Mouse (Mus musculus): ENCODE results near the gene Itih2.

DNA sequence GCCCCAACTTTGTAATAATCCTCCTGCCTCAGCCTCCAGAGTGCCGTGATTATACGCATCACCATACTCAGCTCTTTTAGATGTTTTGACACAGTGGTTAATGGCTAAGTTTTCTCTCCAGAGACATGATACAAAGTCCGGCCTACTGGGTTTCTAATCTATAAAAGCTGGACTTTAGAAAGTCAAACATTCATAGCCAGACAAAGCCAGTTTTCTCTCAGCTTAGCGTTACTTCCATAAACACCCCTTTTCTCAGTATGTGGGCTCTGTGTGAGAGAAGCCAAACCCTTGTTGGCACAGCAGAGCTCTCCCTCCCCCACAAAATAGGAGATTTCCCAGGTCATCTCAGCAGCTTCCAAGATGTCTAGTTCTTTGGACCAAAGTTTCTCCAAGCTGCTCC is 2.6 kb downstream of the Itih2 start:
- TF ChIP-seq POLR2A (IDR thresholded peaks at IDR 0.05; ENCODE audit: insufficient read length, low read depth) (no peak), USF1 (IDR thresholded peaks at IDR 0.05; ENCODE audit: low read depth) (no peak), CEBPB (IDR thresholded peaks at IDR 0.05; ENCODE audit: insufficient read depth, poor library complexity, severe bottlenecking) (no peak), POLR2AphosphoS2 (IDR thresholded peaks at IDR 0.05; ENCODE audit: insufficient read length, low read depth) (no peak), TCF3 (IDR thresholded peaks at IDR 0.05; ENCODE audit: insufficient read length, low read depth) (no peak), E2F4 (IDR thresholded peaks at IDR 0.05; ENCODE audit: insufficient read depth) (no peak)

Data from myocyte (in vitro differentiated cells).